Mouse (Mus musculus) liver, postnatal 0 days (tissue): ENCODE data around the gene Ppm1j. TPM values are rescaled to one million over a fixed set of nuclear protein-coding genes. Genes with fewer than 3 reads are reported as not detected.

Experiments
- ATAC-seq: fragments of 200-750 bp; cut with Nextera tagmentation; 2 replicates; pipeline ENCODE4 v1.8.0; 2017; ENCODE audit warnings: mild to moderate bottlenecking, moderate library complexity
- DNase-seq: peaks from one replicate; pipeline ENCODE4 v3.0.0-alpha.2; 2016
- H3K27ac ChIP-seq: fragments of 300-500 bp; sonication (generic); 2 replicates; pipeline ENCODE4 v1.5.1; 2014; ENCODE audit warnings: antibody characterized with exemption, moderate library complexity, mild to moderate bottlenecking, low read depth
- H3K27me3 ChIP-seq: fragments of 300-500 bp; sonication (generic); 2 replicates; pipeline ENCODE4 v1.6.1; 2014; ENCODE audit warnings: low read length, control low read depth, mixed read lengths; ENCODE audit not compliant: insufficient read depth
- H3K36me3 ChIP-seq: fragments of 300-500 bp; sonication (generic); replicated peaks from 2 replicates; pipeline ENCODE4 v1.6.1; 2014; ENCODE audit warnings: mild to moderate bottlenecking, control low read depth, low read length, moderate library complexity, mixed read lengths; ENCODE audit not compliant: insufficient read depth
- H3K4me1 ChIP-seq: fragments of 300-500 bp; sonication (generic); 2 replicates; pipeline ENCODE4 v1.6.1; 2014; ENCODE audit warnings: antibody characterized with exemption, mild to moderate bottlenecking, control low read depth; ENCODE audit not compliant: insufficient read depth
- H3K4me2 ChIP-seq: fragments of 300-500 bp; sonication (generic); 2 replicates; pipeline ENCODE4 v1.6.1; 2014; ENCODE audit warnings: low read depth, mild to moderate bottlenecking, low read length, moderate library complexity, mixed read lengths
- H3K4me3 ChIP-seq: fragments of 300-500 bp; sonication (generic); 2 replicates; pipeline ENCODE4 v1.5.1; 2014; ENCODE audit warnings: low read depth, low read length
- H3K9ac ChIP-seq: fragments of 300-500 bp; sonication (generic); replicated peaks from 2 replicates; pipeline ENCODE4 v1.6.1; 2014; ENCODE audit warnings: mild to moderate bottlenecking, moderate library complexity
- H3K9me3 ChIP-seq: fragments of 300-500 bp; sonication (generic); 2 replicates; pipeline ENCODE4 v1.6.1; 2016; ENCODE audit warnings: mild to moderate bottlenecking, control low read depth, low read length, mixed read lengths
- CTCF ChIP-seq: sonication (generic); IDR thresholded peaks from 2 replicates; pipeline ENCODE4 v1.5.1; 2016; ENCODE audit warnings: antibody characterized with exemption, low read depth
- EP300 ChIP-seq: IDR thresholded peaks from 2 replicates; pipeline ENCODE4 v1.6.1; 2016; ENCODE audit warnings: antibody characterized with exemption, low read depth, mild to moderate bottlenecking
- WGBS: fragments of 180-500 bp; shearing (Covaris S2); extraction: QIAGEN DNeasy Blood & Tissue Kit; methylation state at CpG from one replicate; pipeline ENCODE4 v1.1.7; 2014; ENCODE audit not compliant: insufficient replicate concordance; 5-methylcytosine and 5-hydroxymethylcytosine counted together
- polyA plus RNA-seq: library from polyadenylated mRNA; unstranded; fragments of >200 nt; fragmentation: Nextera tagmentation; extraction: Ambion mirVana; gene quantifications from 2 replicates; pipeline ENCODE4 v1.2.1, GENCODE M21; 2015

The Ppm1j gene
- polyA plus RNA-seq, 1 experiment from 2014 or later, result 0.31 TPM

DNA sequence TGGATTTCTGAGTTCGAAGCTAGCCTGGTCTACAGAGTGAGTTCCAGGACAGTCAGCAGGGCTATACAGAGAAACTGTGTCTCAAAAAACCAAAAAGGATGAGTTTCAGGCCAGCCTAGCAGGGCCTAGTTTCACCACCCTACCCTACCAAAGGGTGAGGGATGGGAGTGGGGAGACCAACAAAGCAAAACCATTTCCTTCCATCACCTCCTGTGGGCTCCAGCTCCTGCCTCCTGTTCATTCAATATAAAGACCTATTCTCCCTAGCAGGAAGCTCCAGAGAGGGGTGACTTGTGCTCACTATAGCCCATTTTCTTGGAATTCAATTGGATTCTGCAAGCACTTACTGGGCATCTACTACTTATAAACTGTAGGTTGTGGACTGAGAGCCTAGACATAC, 33.9 kb downstream of the Ppm1j start:
- ATAC-seq (no peak), DNase-seq (no peak)
- WGBS, result 93% methylated on average over 1 of the region's 1 CpGs

DNA sequence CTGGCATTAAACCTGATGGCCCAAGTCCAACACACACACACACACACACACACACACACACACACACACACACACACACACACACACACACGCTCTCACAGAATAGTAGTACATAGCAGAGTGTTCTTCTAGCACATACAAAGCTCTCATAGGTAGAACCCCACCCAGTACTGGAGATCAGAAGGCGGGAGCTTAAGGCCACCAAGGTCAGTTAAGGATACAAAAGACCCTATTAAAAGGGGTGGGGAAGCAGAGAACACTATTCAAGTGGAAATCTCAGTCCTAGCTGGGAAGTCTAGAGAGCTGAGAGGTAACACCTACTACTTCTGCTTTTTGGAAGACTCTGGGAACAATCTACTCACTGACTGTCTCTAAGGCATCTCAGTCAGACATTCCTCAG, 34.5 kb downstream of the Ppm1j start:
- H3K9ac ChIP-seq, result no peak overlapping the region
- no peak for ATAC-seq
- TF ChIP-seq EP300, result no peak
- TF ChIP-seq CTCF, result no peak
- DNase-seq, result no peak
- no peaks in the 10 kb centered on the region for H3K27me3 ChIP-seq
- no peak overlapping the region for H3K4me2 ChIP-seq
- 81% methylated on average over 2 of the region's 2 CpGs for WGBS
- H3K27ac ChIP-seq, result no peak overlapping the region
- peaks cover 25% of the 10 kb centered on the region for H3K4me1 ChIP-seq
- H3K4me3 ChIP-seq, result no peak overlapping the region
- H3K9me3 ChIP-seq, result no peaks in the 10 kb centered on the region
- no peaks in the 10 kb centered on the region; the same call in 1 of the 2 replicates for H3K36me3 ChIP-seq

More for the DNA sequence above, 33.9 kb downstream of the Ppm1j start:
- no peak for TF ChIP-seq CTCF
- no peak for TF ChIP-seq EP300
- Histone ChIP-seq H3K4me2 (no peak overlapping the region), H3K9ac (no peak overlapping the region), H3K4me3 (no peak overlapping the region), H3K36me3 (no peaks in the 10 kb centered on the region), H3K27ac (no peak overlapping the region), H3K9me3 (no peaks in the 10 kb centered on the region), H3K27me3 (no peaks in the 10 kb centered on the region), H3K4me1 (peaks cover 25% of the 10 kb centered on the region)

DNA sequence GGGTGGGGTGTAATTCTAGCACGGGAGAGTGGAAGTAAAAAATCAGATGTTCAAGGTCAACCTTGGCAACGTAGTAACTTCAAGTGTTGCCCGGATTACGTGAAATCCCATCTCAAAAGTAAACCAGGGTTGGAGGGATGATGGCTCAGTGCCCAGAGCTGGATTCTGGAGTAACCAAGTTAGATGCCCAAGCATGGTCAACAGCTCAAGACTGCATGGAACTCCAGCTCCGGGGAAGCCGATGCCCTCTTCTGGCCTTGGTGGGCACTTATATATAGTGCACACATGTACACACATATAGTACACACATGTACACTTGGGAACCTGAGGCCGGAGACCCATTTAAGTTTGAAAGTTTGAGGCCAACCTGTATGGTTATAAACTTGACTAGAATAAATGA, 35.3 kb downstream of the Ppm1j start:
- TF ChIP-seq CTCF (0 out of 2 replicates have a peak, but pooled peaks have one; percentile 11), EP300 (no peak)
- peak overlapping the region; percentile 89 for H3K4me2 ChIP-seq
- no peak overlapping the region for H3K4me3 ChIP-seq
- H3K36me3 ChIP-seq, result peaks cover 5% of the 10 kb centered on the region; the same call in 1 of the 2 replicates
- DNase-seq (no peak), ATAC-seq (no peak)
- no peak overlapping the region for H3K9ac ChIP-seq
- H3K4me1 ChIP-seq, result peaks cover 25% of the 10 kb centered on the region
- H3K27me3 ChIP-seq, result no peaks in the 10 kb centered on the region
- no peaks in the 10 kb centered on the region for H3K9me3 ChIP-seq
- H3K27ac ChIP-seq, result 0 out of 2 replicates have a peak overlapping the region, but pooled peaks have one; percentile 90
- 88% methylated on average over 7 of the region's 7 CpGs for WGBS

GRCm38 (mm10) chr3:104817481-104817990, 36.7 kb downstream of the Ppm1j start:
- H3K27me3 ChIP-seq, result no peaks in the 10 kb centered on the region
- peak; percentile 1; the same call in 1 of the 2 replicates for TF ChIP-seq CTCF
- no peak for TF ChIP-seq EP300
- peak overlapping the region; percentile 95 for H3K9ac ChIP-seq
- peak overlapping the region; percentile 89 for H3K4me2 ChIP-seq
- ATAC-seq (peak; percentile 36), DNase-seq (peak; percentile 69)
- H3K9me3 ChIP-seq, result no peaks in the 10 kb centered on the region
- under 1% methylated on average over 39 of the region's 46 CpGs for WGBS
- H3K4me1 ChIP-seq, result peaks cover 19% of the 10 kb centered on the region
- H3K36me3 ChIP-seq, result peaks cover 14% of the 10 kb centered on the region; the same call in 1 of the 2 replicates
- peak overlapping the region; percentile 80 for H3K4me3 ChIP-seq
- H3K27ac ChIP-seq, result peak overlapping the region; percentile 90

GRCm38 (mm10) chr3:104817991-104818748, 37.3 kb downstream of the Ppm1j start, which contains the start of gene Mov10:
Mov10 (minus strand) TSS chr3:104818563.
- DNase-seq, result peak; percentile 87
- peak within 1 kb of the TSS; percentile 80 for H3K4me3 ChIP-seq
- H3K36me3 ChIP-seq, result peaks cover 16% of the 10 kb centered on the region; the same call in 1 of the 2 replicates
- peaks cover 19% of the 10 kb centered on the region for H3K4me1 ChIP-seq
- no peaks in the 10 kb centered on the region for H3K27me3 ChIP-seq
- peak within 1 kb of the TSS; percentile 90 for H3K27ac ChIP-seq
- H3K9ac ChIP-seq, result peak within 1 kb of the TSS; percentile 95
- no peaks in the 10 kb centered on the region for H3K9me3 ChIP-seq
- H3K4me2 ChIP-seq, result peak within 1 kb of the TSS; percentile 89
- peak; percentile 89 for ATAC-seq
- under 1% methylated on average over 40 of the region's 40 CpGs for WGBS
- no peak for TF ChIP-seq CTCF
- no peak for TF ChIP-seq EP300

- Histone ChIP-seq H3K36me3 (peaks cover 16% of the 10 kb centered on the region; the same call in 1 of the 2 replicates), H3K27ac (peak overlapping the region; percentile 90), H3K9me3 (no peaks in the 10 kb centered on the region), H3K4me3 (peak overlapping the region; percentile 80), H3K9ac (peak overlapping the region; percentile 95), H3K27me3 (no peaks in the 10 kb centered on the region), H3K4me1 (peaks cover 19% of the 10 kb centered on the region), H3K4me2 (peak overlapping the region; percentile 89)
- no peak for DNase-seq
- 4% methylated on average over 3 of the region's 3 CpGs for WGBS
- TF ChIP-seq CTCF (no peak), EP300 (no peak)
- ATAC-seq, result peak; percentile 52
Measured at GRCm38 (mm10) chr3:104818749-104819134, 37.9 kb downstream of the Ppm1j start.
